Mouse (Mus musculus): ENCODE results near the gene Ppp2r5b.

Ppp2r5b gene

GRCm38 (mm10) chr19:6240136-6240535 is 4.5 kb upstream of the Ppp2r5b start:
- in situ Hi-C loops (cut with MseI, MboI): no loop called here

- in situ Hi-C loops (cut with MseI, MboI): no loop called here
These were observed 3.1 kb upstream of the Ppp2r5b start for GRCm38 (mm10) chr19:6238740-6239139.

GRCm38 (mm10) chr19:6236842-6237241 is 1.2 kb upstream of the Ppp2r5b start:
- in situ Hi-C loops (cut with MseI, MboI): no loop called here

GRCm38 (mm10) chr19:6236053-6236441 is 375 bp upstream of the Ppp2r5b start:
- in situ Hi-C loops (cut with MseI, MboI): no loop called here

DNA sequence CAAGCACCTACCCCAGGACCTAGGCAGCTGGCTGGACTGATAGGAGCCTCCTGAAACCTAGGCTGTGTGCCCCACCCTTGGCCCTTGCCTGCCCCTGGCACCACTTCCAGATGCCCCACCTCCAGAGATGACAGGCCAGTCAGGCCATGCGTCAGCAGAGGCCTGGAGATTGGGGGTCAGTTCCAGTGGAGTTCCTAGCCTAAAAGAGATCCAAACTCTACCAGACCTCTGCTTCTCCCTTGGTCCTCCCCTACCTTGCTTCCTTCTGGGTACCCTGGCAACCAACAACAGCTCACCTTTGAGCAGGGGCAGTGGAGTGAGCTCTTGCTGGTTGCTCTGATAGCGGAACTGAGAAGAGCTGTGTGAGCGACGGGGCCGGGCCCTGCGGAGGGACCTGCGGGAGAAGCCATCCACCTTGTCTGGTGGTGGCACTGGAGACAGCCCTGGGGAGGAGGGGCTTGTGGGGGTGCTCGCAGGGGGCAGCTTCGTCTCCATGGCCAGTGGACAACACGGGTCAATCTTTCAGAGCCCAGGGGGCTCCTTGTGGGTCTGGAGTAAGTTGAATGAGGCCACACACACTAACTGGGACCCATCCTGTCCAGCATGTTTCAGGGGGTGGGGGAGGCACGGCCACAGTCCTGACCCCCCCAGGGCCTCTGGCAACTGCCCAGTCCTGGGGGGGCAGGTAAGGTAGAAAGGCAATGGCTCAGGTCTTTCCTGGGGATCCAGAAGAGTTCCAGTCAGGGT is 1.2 kb downstream of the Ppp2r5b start:
- in situ Hi-C loops (cut with MseI, MboI): no loop called here

DNA sequence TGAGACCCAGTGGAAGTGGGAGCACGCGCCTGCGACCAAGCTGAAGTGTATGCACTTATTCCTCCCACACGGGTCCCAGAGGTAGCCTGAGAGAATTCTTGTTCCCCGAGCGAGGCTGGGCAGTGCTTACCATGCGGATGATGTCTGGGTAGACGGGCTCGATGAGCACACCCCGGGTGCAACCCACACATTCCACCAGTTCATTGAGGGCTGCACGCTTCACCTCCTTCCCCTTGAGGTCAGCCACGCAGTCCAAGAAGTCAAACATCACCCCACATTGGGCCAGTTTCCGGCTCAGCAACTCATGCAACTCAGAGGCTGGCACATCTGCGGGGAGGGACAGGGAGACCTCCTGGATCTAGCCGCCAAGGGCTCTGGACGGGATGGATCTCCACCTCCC is 2.0 kb downstream of the Ppp2r5b start:
- in situ Hi-C loops (cut with MseI, MboI): no loop called here

GRCm38 (mm10) chr19:6231036-6231435 is 4.6 kb downstream of the Ppp2r5b start:
- in situ Hi-C loops (cut with MseI, MboI): no loop called here

DNA sequence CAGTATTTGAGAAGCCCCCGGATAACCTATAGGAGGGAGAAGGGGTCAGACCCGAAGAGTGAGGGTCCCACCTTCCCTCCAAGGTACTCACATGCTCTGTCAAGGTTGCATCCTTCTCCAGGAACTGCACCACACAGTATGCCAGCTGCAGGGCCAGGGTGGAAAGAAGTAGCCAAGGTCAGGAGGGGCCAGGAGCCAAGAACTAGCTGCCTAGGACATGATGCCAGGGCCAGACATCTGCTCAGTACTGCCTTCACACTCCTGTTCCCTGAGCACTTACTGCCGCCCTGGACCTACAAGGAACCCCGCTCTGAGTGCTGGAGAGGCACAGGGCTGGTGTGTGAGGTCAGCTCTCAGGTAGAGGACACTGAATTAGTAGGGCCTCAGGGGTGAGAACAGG is 5.3 kb downstream of the Ppp2r5b start:
- in situ Hi-C loops (cut with MseI, MboI): no loop called here

GRCm38 (mm10) chr19:6227864-6228263 is 7.8 kb downstream of the Ppp2r5b start:
- in situ Hi-C loops (cut with MseI, MboI): no loop called here

GRCm38 (mm10) chr19:6226763-6227162 is 8.9 kb downstream of the Ppp2r5b start:
- in situ Hi-C loops (cut with MseI, MboI): no loop called here

GRCm38 (mm10) chr19:6226135-6226534 is 9.5 kb downstream of the Ppp2r5b start, which contains the start of gene Gpha2:
Gene Gpha2, plus strand, starts transcription at chr19:6226380.
- in situ Hi-C loops (cut with MseI, MboI): no loop called here

DNA sequence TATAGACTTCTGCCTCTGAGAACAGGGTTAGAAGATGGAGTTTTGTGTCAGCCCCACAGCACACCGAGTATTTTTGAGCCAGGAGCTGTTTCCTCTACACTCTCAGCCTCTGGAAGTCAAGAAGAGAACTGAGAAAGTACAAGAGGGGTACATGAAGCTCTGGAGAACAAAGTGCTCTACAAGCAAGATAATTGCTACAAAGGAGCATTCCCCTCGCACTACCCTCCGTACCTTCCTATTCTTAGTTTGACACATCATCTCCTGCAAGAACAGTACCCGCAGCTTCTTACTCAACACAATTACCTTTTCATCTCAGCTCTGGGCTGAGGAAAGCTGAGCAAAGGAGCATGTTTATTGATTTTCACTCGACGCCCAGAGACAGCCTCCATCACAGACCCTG is 17.1 kb downstream of the Ppp2r5b start:
- in situ Hi-C loops (cut with MseI, MboI): no loop called here

GRCm38 (mm10) chr19:6216046-6216705 is 19.5 kb downstream of the Ppp2r5b start:
- in situ Hi-C loops (cut with MseI, MboI): no loop called here

GRCm38 (mm10) chr19:6206716-6207115 is 29.0 kb downstream of the Ppp2r5b start:
- in situ Hi-C loops (cut with MseI, MboI): no loop called here

GRCm38 (mm10) chr19:6204265-6204664 is 31.4 kb downstream of the Ppp2r5b start:
- in situ Hi-C loops (cut with MseI, MboI): no loop called here

DNA sequence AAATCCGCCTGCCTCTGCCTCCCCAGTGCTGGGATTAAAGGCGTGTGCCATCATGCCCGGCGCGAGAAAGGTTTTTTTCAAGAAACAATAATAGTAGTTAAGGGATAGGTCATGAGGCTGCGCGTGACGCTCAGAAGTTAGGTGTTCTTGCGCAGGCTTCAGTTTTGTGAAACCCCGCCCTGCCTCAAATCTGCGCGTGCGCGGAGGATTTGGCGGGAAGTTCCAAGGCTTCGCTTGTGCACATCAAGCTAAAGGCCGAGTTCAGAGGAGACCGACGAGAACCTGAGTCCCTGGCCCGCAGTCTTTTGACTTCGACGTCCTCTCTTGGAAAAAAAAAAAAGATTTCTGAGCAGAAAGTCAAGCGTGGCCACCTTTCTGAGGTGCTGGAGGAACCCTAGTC is 51.5 kb downstream of the Ppp2r5b start, which contains the start of gene Majin:
Majin (plus strand) TSS at position 258 of the 400 bp plus-strand sequence.
- in situ Hi-C loops (cut with MseI, MboI): no loop called here

- in situ Hi-C loops (cut with MseI, MboI): no loop called here
These were observed 53.1 kb downstream of the Ppp2r5b start for GRCm38 (mm10) chr19:6182534-6182933.

DNA sequence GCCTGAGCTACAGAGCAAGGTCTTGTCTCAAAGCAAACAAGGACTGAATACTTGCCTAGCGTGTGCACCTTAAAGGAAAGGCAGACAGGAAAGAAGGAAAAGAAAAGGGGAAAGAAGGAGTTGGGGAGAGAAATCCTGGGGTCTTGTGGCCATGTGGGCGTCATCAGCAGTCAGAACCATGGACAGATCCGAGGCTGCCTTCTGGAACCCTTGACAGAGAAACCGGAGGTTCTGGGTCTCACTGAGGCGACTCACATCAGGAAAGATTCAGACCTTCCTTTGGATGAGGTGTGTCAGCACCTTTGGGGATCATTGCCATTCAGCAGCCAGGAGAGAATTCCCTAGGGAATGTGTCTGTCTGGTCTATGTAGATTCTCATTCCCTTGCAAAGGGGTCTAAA is 54.0 kb downstream of the Ppp2r5b start:
- in situ Hi-C loops (cut with MseI, MboI): no loop called here

GRCm38 (mm10) chr19:6178775-6179174 is 56.9 kb downstream of the Ppp2r5b start:
- in situ Hi-C loops (cut with MseI, MboI): no loop called here

All from mouse trophoblast stem cell (cell line).